Mouse (Mus musculus): ENCODE results near the gene Neurod1.
A peak's percentile ranks its signal among the peaks of the same experiment; 100 is the strongest.

Neurod1 gene

GRCm38 (mm10) chr2:79442906-79443305 is 13.6 kb downstream of the Neurod1 start:
- DNase-seq = no peak

GRCm38 (mm10) chr2:79442227-79442626 is 14.3 kb downstream of the Neurod1 start:
- no peak for DNase-seq

DNA sequence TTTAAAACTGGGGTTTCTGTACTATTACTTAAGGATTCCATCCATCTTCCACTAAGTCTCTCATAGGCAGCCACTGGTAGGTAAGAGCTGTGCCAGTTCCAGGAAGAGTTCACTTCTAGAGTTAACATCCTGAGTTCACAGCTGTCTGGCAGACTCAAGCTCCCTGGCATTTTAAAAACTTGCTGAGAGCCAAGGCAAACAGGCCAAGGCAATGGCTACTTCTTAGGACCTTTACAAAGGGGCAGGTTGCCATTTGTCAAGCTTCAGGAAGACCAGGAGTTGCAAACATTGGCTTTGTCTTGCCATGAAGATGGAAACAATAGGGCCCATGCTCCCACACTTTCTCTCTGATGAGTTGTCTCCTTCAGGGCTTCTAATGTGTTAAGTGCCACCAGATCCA is 26.5 kb downstream of the Neurod1 start:
- no peak for DNase-seq

GRCm38 (mm10) chr2:79429650-79430049 is 26.9 kb downstream of the Neurod1 start:
- no peak for DNase-seq

- DNase-seq = no peak
Measured at GRCm38 (mm10) chr2:79429108-79429507, 27.4 kb downstream of the Neurod1 start.

GRCm38 (mm10) chr2:79428569-79429104 is 27.9 kb downstream of the Neurod1 start:
- DNase-seq = peak; percentile 21 to 47

DNA sequence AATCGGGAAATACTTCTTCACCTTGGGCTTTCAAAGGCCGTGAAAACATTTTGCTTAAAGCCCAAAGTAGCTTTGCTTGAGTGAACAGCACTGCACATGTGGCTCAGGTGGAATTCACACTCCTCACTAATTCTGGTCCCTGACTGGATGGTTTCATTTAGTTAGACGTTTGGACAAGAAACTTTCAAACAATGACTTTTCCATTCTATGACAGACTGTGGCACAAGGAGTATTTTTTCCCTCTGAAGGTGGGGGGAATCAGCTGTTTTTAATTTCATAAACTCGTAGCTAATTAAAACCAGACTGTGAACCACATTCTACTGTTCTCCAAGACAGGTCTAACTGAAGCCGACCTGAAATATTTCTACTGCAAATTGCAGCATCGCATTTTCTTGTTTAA is 28.5 kb downstream of the Neurod1 start:
- DNase-seq = no peak

DNA sequence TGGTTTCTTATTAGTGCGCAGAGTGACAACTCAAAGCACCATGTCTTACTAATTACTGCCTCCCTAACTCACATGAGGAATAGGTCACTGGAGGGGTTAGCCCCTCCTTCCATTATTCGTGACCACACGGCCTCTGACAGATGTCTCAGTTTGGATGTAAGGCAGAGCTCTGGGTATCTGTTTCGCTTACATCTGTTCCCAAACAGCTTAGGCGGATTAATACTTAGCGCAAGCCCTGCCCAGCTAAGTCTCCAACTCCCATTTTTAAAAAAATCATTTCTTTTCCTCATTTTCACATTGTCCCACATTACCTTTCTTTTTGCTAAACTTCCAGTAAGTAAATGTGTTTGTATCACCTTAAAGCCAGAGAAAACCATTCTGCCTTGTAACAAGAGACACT is 34.9 kb downstream of the Neurod1 start:
- no peak for DNase-seq

DNA sequence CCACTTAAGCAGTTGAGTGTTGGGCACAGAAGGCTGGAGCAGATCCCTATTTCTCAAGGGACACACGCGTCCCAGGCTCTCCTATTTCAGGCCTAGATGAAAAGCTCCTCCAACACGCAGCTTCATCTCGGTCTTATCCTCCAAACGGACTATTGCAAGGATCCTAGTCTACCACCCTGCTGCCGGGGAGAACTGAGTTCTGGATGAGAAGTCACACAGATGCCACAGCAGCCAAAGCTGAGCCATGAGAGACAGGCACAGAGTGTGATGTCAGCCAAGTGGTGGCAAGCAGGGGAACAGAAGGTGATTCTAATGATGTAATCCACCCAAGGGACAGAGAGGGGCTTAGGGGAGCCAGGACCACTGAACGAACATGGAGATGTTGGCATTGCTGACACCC is 42.0 kb downstream of the Neurod1 start:
- no peak for DNase-seq

GRCm38 (mm10) chr2:79410903-79411255 is 45.7 kb downstream of the Neurod1 start:
- DNase-seq = peak in 1 of 2 experiments; percentile 24

DNA sequence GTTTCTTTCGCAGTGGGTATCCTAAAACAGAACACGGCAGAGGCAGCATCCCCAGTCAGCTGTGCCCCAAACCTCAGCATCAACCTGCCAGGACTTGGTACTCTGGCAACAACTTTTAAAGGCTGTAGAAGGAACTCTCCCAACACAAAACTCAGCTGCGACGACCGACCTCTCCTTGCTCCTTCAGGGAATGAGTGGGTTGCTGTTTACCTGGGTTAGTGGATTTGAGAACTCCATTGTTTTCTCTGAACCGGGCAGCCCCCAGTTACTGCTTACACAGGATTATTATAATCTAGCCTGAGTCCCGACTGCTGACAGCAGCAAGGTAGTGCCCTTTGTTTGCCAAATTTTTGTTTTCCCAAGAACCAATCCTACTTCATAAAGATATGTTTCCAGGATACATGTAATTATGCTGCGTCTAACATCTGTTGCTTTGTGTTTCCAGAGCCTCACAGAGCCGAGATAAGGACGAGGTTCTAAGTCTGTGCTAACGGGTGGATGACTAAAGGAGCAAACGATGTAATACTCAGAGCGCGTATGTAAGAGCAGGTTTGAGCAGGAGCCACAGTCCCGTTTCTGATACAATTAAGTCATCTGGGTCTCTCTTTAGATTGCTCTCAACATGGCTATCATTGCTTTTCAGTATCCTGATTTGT is 46.2 kb downstream of the Neurod1 start:
- no peak for DNase-seq

DNA sequence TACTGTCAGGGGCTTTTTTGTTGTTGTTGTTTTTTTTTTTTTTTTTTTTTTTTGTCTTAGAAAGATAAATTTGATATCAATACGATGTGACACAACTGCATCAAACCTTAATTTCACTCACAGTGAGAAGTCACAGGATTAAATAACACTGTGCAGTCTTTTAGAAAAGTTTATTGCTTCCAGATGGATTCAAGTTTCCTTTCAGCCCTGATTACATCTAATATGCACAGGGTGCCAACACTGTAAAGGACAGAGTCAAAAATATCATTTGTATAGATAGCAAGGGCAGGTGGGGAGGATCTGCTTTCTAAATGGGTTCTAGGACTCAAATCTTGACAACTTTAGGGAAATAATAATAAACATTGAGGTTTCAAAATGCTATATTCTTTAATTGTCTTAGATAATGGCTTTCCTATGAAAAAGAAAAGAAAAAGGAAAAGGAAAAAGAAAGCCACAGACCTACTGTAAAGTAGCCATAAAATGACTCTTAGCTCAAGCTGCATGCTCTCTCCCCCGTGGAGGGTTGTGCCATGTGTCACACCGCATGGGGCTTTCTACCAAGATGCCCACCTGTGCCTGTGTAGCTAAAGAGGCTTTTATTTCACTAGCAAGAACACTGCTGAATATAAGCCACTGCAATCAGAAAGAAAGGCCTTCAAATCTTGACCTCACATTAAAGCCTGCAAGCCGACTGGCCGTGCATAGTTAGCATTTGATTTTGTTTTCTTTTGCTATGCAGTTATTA is 50.7 kb downstream of the Neurod1 start:
- DNase-seq = no peak

All from kidney, postnatal 4 days (tissue).